Mouse (Mus musculus): ENCODE measurements around the gene Hs2st1.

Gene Hs2st1

GRCm38 (mm10) chr3:144398166-144398565, 171.8 kb downstream of the Hs2st1 start:
- peak; percentile 16 for DNase-seq (ENCODE audit: low read depth, low spot score)

- DNase-seq (ENCODE audit: low read depth, low spot score): no peak
These were observed 173.5 kb downstream of the Hs2st1 start for GRCm38 (mm10) chr3:144396478-144396877.

DNA sequence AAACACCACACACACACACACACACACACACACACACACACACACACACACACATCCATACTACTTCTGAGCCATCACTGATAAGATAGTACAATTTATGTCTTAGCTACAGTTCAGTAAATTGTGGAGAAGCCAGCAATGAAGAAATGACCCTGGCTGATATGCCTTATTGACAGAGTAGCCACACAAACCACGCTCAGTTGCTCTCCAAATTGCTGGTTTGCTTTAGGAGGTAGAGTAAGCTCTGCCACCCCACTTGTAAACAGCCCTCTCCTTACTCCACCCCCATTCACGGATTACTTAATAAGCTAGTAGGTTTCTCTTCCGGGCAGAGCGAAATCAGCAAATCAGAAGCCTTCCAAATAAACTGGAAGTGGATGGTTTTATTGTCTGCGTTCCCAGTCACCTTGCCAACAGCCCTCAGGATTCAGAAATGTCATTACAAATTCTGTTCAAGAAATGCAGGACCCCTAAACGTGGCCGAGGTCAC, 175.5 kb downstream of the Hs2st1 start:
- DNase-seq (ENCODE audit: low read depth, low spot score): no peak

- DNase-seq (ENCODE audit: low read depth, low spot score): no peak
These were observed 183.5 kb downstream of the Hs2st1 start for GRCm38 (mm10) chr3:144386446-144386845.

GRCm38 (mm10) chr3:144384648-144385047, 185.3 kb downstream of the Hs2st1 start:
- DNase-seq (ENCODE audit: low read depth, low spot score): no peak

GRCm38 (mm10) chr3:144381431-144381980, 188.5 kb downstream of the Hs2st1 start:
- DNase-seq (ENCODE audit: low read depth, low spot score): no peak

DNA sequence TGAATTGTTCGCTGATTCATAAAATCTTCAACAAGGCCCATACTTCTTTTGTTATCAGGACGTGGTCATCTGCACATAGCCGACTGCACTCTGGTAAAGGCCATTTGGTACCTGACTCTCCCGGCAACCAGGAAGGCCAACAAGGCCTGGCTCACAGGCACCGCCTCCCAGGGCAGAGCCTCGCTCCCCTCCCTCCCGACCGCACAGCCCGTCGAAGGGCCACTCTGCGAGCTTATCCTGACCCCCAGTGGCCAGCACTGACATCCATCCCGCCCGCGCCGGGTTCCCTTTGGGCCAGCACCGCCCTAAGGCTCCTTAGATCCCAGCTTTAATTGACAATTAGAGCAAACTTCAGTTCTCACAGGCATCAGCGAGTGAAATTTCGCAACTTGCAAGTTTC, 189.1 kb downstream of the Hs2st1 start:
- peak; percentile 73 for DNase-seq (ENCODE audit: low read depth, low spot score)

- DNase-seq (ENCODE audit: low read depth, low spot score): no peak
These were observed 190.2 kb downstream of the Hs2st1 start for GRCm38 (mm10) chr3:144379801-144380200.
